Mouse (Mus musculus) olfactory bulb, adult 2 months (tissue): ENCODE measurements around the gene Ctdsp1. TPM values are rescaled to one million over a fixed set of nuclear protein-coding genes. Genes with fewer than 3 reads are reported as not detected.

Source experiments
- H3K27ac ChIP-seq: fragments of 200-500 bp; 2 replicates; pipeline ENCODE4 v1.5.1; 2012; ENCODE audit warnings: low read depth, low read length; ENCODE audit not compliant: insufficient read depth
- H3K4me1 ChIP-seq: fragments of 200-500 bp; 2 replicates; pipeline ENCODE4 v1.6.1; 2012; ENCODE audit warnings: low read length; ENCODE audit not compliant: control insufficient read depth, insufficient read depth
- H3K4me3 ChIP-seq: fragments of 200-500 bp; 2 replicates; pipeline ENCODE4 v1.5.1; 2012; ENCODE audit warnings: mild to moderate bottlenecking, low read depth, low read length, moderate library complexity; ENCODE audit not compliant: insufficient read depth
- CTCF ChIP-seq: fragments of 200-500 bp; IDR thresholded peaks from 2 replicates; pipeline ENCODE4 v1.5.1; 2012; ENCODE audit warnings: low read depth, mild to moderate bottlenecking, low read length, moderate library complexity; ENCODE audit not compliant: insufficient read depth
- POLR2A ChIP-seq: fragments of 200-500 bp; IDR thresholded peaks from 2 replicates; pipeline ENCODE4 v1.6.1; 2012; ENCODE audit warnings: mild to moderate bottlenecking, low read depth, low read length, moderate library complexity; ENCODE audit not compliant: insufficient read depth
- WGBS: fragments of 180-500 bp; shearing (Covaris S2); methylation state at CpG from one replicate; pipeline ENCODE4 v1.1.7; 2018; 5-methylcytosine and 5-hydroxymethylcytosine counted together
- polyA plus RNA-seq: library from polyadenylated mRNA; stranded (reverse); fragments of >200 nt; gene quantifications from 2 replicates; pipeline ENCODE4 v1.2.4, GENCODE M21; 2012; ENCODE audit warnings: low replicate concordance; ENCODE audit not compliant: missing spikeins, insufficient read depth, insufficient read length

Gene Ctdsp1
- polyA plus RNA-seq, 1 experiment, result not detected

DNA sequence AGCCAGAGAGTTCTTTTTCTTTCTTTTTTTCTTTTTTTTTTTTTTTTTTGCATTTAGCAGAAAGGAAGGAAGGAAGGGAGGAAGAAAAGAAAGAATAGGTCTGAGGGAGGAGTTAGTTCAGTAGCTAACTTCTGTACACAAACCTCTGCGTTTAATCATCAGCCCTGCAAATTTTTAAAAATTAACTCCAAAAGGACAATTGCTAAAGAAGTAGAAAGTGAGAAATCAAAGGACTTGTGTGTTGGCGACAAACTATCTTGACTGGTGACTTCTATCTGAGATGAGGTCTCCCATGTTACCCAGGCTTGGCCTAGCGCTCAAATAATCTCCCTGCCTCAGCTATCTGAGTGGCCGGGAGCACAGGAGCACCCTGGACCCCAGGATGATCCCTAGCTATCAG is 12.9 kb downstream of the Ctdsp1 start:
- TF ChIP-seq POLR2A (no peak), CTCF (no peak)
- WGBS, result 91% methylated on average over 4 of the region's 4 CpGs
- Histone ChIP-seq H3K27ac (no peak overlapping the region), H3K4me3 (no peak overlapping the region), H3K4me1 (peaks cover 5% of the 10 kb centered on the region; the same call in 1 of the 2 replicates)

DNA sequence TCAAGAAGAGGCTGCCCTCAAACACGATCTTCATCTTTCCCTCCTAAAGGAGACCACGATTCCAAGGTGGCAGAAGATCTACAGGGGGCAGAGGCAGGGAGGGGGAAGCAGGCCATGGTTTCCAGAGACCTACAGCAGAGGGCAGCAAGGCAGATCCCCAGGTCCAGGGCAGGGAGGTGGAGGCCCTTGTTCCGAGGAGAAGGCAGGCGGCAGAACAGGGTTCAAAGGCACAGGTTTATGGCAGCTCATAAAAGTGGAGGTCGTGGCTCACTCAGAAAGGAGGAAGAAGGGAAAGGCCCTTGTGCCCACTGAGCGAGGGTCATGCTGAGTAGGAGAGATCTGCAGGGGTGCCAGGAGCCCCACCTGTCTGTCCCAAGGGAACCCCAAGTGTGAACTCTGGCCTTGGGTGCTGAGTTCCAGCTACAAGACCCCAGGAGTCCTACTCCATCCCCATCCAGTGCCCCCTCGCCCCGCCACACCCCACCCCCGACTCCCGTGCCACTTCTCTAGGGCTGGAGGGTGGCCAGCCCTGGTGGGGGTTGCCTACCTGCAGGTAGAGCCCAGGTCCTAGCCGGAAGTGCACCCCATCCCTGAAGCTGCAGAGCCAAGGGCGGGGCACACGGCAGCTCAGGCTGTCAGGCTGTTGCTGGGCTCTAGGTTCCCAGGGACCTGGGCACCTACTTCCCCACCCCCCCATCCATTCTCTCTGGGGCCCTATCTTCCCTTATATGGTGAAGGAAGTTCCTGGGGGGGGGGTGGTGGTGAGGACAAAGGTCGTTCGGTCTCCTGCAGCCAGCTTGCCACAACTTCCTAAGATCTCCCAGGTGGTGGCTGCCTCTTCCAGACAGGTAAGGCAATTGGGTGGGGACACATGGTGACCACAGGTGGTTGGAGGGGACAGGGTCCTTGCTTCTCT is 17.5 kb downstream of the Ctdsp1 start, which contains the start of gene Vil1:
Vil1 (plus strand) TSS at position 788 of the 916 bp plus-strand sequence.
- peaks cover 5% of the 10 kb centered on the region; the same call in 1 of the 2 replicates for H3K4me1 ChIP-seq
- WGBS, result 70% methylated on average over 15 of the region's 15 CpGs
- H3K4me3 ChIP-seq, result no peak within 1 kb of the TSS
- H3K27ac ChIP-seq, result no peak within 1 kb of the TSS
- no peak for TF ChIP-seq POLR2A
- no peak for TF ChIP-seq CTCF

DNA sequence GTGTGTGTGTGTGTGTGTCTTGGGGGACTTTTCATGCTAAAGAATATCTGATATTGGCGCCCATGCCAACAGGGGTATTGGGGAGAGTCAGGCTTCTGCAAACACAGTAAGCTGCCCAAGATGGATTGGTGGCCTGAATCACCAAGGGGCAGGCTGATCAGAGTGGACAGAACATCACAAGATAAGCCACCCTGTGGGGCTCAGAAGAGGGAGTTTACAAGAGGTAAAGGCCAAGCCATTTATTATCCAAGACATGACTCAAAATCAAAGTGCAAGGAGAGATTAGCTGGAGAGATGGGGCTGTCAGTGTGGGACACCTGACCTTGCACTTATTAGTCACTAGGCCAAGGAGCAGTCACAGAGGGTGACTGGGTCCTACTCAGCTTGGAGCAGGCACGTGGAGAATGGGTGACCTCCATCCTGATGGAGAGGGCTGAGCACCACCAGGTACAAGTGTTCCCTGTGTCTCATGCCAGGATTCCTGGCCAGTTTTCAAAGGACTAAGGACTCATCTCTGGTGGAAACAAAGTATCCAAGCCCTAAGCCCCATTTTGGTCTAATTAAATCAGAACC is 20.5 kb downstream of the Ctdsp1 start:
- H3K4me3 ChIP-seq, result no peak overlapping the region
- TF ChIP-seq POLR2A, result no peak
- TF ChIP-seq CTCF, result no peak
- H3K27ac ChIP-seq, result no peak overlapping the region
- WGBS, result 64% methylated on average over 2 of the region's 2 CpGs
- H3K4me1 ChIP-seq, result peaks cover 5% of the 10 kb centered on the region; the same call in 1 of the 2 replicates

DNA sequence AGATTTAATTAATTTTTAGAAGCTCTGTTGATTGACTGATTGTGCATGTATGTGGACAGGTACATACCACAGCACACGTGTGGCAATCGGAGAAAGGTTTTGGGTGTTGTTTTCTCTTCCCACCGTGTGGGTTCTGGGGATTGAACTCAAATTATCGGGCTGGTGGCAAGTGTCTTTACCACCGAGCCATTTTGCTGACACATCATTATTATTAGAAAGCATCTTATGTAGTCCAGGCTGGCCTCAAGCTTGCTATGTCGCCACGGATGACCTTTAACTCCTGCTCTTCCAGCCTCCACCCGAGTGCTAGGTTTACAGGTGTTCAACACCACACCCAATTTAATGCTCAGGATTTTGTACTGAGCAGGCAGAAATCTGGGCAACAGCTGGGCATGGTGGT is 21.4 kb downstream of the Ctdsp1 start:
- no peak overlapping the region for H3K27ac ChIP-seq
- no peak overlapping the region for H3K4me3 ChIP-seq
- TF ChIP-seq CTCF (no peak), POLR2A (no peak)
- H3K4me1 ChIP-seq, result peaks cover 5% of the 10 kb centered on the region; the same call in 1 of the 2 replicates
- WGBS, result 83% methylated on average over 8 of the region's 8 CpGs

DNA sequence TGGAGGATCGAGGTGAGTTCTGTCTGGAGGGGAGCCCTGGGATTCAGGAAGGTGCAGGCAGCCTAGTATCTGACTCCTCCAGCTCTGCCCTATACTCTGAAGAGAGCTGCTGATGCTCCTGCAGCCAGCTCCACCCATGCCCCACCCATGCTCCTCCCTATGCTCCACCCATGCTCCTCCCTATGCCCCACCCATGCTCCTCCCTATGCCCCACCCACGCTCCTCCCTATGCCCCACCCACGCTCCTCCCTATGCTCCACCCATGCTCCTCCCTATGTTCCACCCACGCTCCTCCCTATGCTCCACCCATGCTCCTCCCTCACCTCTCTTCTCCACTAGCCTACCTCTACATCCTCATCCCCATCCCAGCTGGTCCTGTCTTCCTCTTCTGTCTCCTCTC is 23.8 kb downstream of the Ctdsp1 start:
- 55% methylated on average over 4 of the region's 4 CpGs for WGBS
- Histone ChIP-seq H3K4me3 (no peak overlapping the region), H3K4me1 (no peaks in the 10 kb centered on the region), H3K27ac (no peak overlapping the region)
- TF ChIP-seq CTCF (no peak), POLR2A (no peak)

DNA sequence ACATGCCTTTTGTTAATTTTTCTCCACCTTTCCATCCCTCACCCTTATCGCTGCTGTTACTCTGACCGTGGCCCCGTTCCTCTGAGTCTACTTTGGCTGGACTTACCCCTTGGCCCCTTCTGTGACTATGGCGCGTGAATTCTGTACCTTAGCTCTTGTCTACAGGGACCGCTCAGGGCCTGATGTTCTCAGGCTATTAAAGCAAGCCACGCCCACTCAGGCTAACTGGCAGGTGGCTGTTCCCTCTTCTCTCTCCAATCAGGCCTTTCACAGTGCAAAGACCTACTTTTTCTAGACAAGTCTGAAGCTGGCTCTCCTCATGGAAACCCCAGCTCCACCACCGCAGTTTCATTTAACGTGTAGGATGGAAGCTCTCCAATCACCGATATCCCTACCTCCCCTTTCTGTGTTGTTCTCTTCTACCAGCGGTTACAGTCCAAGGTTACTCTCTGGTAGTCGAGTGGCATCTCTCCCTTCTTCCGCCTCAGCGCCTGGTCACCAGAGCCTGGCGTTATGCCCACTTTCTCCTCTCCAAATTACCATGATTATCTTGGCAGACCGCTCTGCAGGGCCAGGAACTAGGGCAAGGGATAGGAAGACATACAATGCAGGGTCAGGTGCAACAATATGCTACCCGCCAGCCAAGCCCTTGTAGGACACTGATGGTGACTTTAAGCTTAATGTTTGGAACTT is 27.6 kb downstream of the Ctdsp1 start:
- Histone ChIP-seq H3K4me1 (peaks cover 4% of the 10 kb centered on the region; the same call in 1 of the 2 replicates), H3K27ac (no peak overlapping the region), H3K4me3 (no peak overlapping the region)
- WGBS, result 70% methylated on average over 17 of the region's 17 CpGs
- TF ChIP-seq CTCF (no peak), POLR2A (no peak)

DNA sequence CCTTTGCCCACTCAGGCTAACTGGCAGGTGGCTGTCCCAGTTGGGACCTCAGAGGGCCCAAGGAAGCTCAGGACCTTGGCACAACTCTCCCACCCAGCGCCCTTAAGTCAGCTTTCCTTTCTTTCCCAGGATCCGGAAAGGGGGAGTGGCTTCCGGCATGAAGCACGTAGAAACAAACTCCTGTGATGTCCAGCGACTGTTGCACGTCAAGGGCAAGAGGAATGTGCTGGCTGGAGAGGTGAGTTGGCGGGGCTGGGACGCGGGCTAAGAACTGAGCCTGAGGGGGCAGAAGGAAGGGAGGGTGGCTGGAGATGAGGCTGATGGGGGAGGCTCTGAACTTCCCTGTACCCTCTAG is 28.1 kb downstream of the Ctdsp1 start:
- WGBS, result 70% methylated on average over 9 of the region's 9 CpGs
- H3K4me3 ChIP-seq, result no peak overlapping the region
- H3K4me1 ChIP-seq, result peaks cover 4% of the 10 kb centered on the region; the same call in 1 of the 2 replicates
- H3K27ac ChIP-seq, result no peak overlapping the region
- TF ChIP-seq CTCF (no peak), POLR2A (no peak)

DNA sequence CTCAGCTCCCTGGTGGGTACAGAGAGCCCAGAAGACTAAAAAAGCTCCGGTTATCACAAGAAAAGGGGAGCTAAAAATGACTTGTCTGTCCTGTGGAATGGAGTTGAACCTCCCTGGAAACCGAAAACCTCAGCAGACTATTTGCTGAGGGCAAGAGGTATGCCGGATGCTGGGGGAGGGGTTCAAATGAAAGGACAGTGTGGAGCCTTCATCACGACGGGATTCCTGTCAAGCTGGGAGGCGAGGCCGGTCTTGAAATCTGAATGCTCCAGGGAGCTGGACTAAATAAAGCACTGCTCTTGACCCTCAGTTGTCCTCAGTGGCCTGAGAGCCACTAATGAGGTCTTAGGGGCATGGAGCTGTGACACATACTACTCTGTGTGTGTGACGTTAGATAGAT is 31.8 kb downstream of the Ctdsp1 start:
- WGBS, result 46% methylated on average over 8 of the region's 8 CpGs

More for the DNA sequence above, 31.8 kb downstream of the Ctdsp1 start:
- Histone ChIP-seq H3K27ac (no peak overlapping the region), H3K4me1 (peaks cover 4% of the 10 kb centered on the region; the same call in 1 of the 2 replicates), H3K4me3 (no peak overlapping the region)
- TF ChIP-seq CTCF, result no peak
- TF ChIP-seq POLR2A, result no peak
